Mouse (Mus musculus) layer of hippocampus, adult 9-11 months (tissue): ENCODE measurements around the gene Gm19668.
"Not testable (repeated sequence)": the region's sequence is repeated elsewhere in the genome, so short reads cannot be mapped to it uniquely, and the experiment has no call there.

Experiments used
- DNase-seq: peaks from one replicate; pipeline ENCODE4 v3.0.0; 2022

Gm19668 gene

GRCm38 (mm10) chr10:77798921-77799508 lies at the start of gene Gm19668:
Gene Gm19668 (minus strand): TSS chr10:77799133.
- no peak for DNase-seq

GRCm38 (mm10) chr10:77847538-77847937 lies 48.6 kb upstream of the Gm19668 start:
- no peak for DNase-seq

DNA sequence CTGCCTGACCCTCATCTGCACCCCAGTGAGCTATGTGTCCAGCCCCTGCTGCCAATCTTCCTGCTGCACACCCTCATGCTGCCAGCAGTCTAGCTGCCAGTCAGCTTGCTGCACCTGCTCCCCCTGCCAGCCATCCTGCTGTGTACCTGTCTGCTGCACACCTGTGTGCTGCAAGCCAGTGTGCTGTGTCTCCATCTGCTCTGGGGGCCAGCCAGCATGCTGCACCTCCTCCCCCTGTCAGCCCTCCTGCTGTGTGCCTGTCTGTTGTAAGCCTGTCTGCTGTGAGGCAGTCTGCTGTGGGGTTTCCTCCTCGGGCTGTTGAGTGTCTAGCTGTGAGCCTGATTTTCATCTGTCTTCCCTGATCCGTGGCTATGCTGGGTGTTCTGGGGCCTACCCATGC lies 48.0 kb upstream of the Gm19668 start:
- no peak for DNase-seq

DNA sequence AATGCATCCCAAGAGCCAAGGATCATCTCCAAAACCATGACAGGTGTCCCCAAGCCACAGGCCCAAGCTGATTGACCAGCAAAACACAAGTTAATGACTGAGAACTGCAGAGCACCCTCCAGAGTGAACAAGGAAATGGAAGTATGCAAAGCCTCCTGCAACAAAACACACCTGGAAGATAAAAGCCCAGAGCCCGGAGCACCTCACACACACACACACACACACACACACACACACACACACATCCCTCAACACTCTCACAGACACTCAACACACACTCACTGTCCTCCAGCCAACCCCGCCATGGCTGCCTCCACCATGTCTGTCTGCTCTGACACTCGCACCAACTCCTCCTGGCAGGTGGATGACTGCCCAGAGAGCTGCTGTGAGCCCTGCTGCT lies 47.6 kb upstream of the Gm19668 start, which contains the start of gene Gm36176:
Gm36176 (plus strand) TSS at position 301 of the 400 bp plus-strand sequence.
- DNase-seq: no peak

GRCm38 (mm10) chr10:77839006-77839405 lies 40.1 kb upstream of the Gm19668 start:
- DNase-seq: no peak

DNA sequence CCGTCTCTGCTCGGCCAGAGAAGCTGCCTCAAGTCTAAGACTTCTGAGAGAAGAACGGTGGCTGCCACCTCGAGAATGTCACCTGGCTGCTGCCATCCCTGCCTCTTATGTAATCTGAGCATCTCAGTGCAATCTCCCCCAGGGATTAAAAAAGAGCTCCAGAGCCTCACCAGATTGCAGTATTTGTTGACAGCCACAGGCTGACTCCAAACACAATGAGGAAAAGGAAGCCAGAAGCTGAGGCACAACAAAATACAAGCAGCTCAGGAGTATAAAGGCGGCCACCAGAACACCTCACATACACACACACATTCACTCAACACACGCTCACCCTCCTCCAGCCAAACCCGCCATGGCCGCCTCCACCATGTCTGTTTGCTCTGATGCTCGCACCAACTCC lies 36.7 kb upstream of the Gm19668 start, which contains the start of gene Krtap10-10:
Krtap10-10 (plus strand) TSS at position 301 of the 400 bp plus-strand sequence.
- no peak for DNase-seq

- no peak for DNase-seq
Observed at GRCm38 (mm10) chr10:77826951-77827350, 28.0 kb upstream of the Gm19668 start, which contains the start of gene Krtap10-4. Gene Krtap10-4 (minus strand): TSS chr10:77827095.

DNA sequence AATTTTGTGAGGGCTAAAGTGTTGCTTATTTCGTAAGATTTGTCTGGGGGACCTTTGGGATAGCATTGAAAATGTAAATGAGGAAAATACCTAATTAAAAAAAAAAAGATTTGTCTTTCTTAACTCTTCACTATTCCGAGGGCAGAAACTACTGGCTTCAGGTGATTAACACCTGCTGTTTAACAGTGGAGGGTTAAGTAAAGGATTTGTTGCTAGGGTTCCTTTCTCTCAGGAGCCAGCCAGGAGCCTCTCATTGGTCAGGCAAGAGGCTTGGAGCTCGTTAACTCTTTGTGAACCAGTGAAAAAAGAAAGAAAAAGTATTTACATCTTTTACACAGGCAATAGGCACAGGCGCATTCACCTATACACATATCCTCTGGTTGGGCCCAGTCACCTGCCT lies 20.3 kb upstream of the Gm19668 start:
- no peak for DNase-seq

GRCm38 (mm10) chr10:77818523-77818922 lies 19.6 kb upstream of the Gm19668 start:
- no peak for DNase-seq

DNA sequence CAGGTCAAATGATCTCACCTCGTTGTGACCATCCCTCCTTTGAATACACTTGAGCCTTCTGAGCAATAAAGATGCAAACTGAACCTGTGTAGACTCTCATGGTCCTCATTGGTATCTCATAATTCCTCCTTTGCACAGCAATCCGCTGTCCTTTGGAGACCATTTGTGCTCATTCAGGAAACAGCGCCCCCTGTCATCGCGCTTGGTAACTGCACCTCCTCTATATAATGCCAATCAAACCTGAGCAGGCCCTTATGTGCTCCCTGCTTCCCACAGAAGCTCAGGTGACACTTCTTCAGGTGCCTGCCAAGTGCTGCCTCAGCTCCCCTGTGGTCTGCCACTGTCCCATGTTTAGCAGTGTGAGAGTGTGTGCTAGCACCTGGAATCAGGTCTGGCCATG lies 16.6 kb upstream of the Gm19668 start:
- no peak for DNase-seq

DNA sequence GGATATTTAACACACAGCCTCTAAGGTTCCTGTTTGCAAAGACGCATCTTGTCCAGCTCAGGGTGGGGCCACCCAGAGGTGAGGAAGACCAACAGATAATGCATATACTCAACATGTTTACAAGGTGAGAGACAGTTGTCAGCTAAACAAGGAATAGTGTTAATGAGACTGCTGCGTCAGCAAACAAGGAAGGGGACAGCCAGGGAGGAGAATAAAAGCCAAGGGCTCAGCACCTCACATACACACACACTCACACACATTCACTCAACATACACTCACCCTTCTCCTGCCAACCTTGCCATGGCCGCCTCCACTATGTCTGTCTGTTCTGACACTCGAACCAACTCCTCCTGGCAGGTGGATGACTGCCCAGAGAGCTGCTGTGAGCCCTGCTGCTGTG lies 15.4 kb upstream of the Gm19668 start, which contains the start of gene Gm2696:
Gm2696 (plus strand) TSS at position 301 of the 400 bp plus-strand sequence.
- DNase-seq: no peak

- no peak for DNase-seq
Observed at GRCm38 (mm10) chr10:77811743-77812142, 12.8 kb upstream of the Gm19668 start, which contains the start of gene Gm9507. Gene Gm9507 (minus strand): TSS chr10:77811843.

GRCm38 (mm10) chr10:77804095-77804494 lies 5.2 kb upstream of the Gm19668 start:
- DNase-seq: no peak

DNA sequence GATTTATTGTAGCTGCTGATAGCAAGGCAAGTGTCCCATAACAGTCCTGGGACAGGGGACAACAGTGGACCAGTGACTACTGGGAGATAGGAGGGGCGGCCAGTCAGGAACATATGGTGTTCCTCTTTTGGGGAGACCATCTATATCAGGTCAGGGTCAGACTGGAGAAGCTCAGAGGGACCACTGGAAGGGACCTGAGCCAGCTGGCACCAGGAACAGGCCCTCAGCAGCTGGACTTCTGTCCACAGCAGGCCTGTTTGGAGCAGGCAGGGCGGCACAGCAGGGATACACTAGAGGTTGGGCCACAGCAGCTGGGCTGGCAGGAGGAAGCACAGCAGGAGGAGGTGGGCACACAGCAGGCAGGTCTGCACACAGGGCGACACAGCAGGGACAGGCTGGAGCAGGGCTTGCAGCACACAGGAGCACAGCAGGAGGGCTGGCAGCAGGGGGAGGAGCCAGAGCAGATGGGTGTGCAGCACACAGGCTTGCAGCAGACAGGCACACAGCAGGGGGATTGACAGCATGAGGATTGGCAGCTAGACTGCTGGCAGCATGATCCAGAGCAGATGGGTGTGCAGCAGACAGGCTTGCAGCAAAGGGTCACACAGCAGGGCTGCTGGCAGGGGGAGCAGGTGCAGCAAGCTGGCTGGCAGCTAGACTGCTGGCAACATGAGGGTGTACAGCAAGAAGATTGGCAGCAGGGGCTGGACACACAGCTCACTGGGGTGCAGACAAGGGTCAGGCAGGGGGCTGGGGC lies 591 bp downstream of the Gm19668 start:
- DNase-seq: not testable (repeated sequence)

DNA sequence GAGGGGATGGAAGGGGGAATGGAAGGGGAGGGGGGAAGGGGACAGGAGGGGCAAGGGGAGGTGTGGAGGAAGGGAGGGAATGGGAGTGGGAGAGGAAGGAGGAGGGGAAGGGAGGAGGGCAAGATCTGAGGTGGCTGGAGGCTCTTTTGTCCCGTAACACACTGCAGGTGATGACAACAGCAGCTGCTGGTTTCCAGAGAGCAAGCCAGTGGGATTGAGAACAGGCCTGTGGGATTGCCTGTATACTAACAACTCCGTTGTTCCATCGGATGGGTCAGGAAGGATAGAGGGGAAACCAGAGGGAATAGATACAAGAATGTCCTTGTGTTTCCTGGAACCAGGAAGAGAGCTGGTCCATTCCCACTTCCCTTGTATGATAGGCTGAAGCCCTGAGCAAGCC lies 1.3 kb downstream of the Gm19668 start:
- no peak for DNase-seq

- DNase-seq: no peak
Observed at GRCm38 (mm10) chr10:77794976-77795375, 4.0 kb downstream of the Gm19668 start, which contains the start of gene Gm9639. Gene Gm9639 (minus strand): TSS chr10:77795076.

DNA sequence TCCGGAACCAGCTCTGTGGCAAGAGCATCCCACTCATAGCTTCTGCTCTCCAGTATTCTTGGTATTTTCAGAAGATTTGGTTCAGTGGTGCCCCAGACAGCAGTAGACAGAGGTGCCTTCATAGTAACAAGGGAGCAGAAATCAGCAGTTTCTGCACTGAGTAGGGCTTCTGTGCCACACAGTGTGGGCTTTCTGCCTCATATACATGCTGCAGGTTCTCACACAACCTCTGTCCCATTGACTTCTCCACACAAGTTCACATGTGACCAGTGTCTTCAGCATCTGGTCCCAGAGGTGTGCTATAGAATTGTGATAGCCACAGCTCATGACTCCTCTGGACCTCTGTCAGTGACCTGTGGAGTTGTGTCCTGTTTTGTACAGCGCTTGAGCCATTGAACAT lies 10.3 kb downstream of the Gm19668 start:
- no peak for DNase-seq

DNA sequence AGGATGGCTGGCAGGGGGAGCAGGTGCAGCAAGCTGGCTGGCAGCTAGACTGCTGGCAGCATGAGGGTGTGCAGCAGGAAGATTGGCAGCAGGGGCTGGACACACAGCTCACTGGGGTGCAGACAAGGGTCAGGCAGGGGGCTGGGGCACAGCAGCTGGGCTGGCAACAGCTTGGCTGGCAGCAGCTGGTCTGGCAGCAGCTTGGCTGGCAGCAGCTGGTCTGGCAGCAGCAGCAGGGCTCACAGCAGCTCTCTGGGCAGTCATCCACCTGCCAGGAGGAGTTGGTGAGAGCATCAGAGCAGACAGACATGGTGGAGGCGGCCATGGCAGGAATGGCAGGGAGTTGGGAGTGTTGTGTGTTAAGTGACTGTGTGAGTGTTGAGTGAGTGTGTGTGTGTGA lies 11.1 kb downstream of the Gm19668 start, which contains the start of gene Gm7137:
Gm7137 (minus strand) TSS at position 325 of the 400 bp plus-strand sequence.
- DNase-seq: not testable (repeated sequence)

- DNase-seq: not testable (repeated sequence)
Observed at GRCm38 (mm10) chr10:77783396-77783795, 15.5 kb downstream of the Gm19668 start.

DNA sequence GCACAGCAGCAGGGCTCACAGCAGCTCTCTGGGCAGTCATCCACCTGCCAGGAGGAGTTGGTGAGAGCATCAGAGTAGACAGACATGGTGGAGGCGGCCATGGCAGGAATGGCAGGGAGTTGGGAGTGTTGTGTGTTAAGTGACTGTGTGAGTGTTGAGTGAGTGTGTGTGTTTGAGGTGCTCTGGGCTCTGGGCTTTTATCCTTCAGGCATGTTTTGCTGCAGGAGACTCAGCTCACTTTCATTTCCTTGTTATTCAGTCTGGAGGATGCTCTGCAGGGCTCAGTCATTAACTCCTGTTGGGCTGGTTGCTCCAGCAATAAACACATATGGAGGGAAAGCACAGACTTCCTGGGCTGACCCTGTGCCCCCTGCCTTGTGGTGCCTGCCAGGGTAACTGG lies 16.5 kb downstream of the Gm19668 start, which contains the start of gene Gm3250:
Gm3250 (minus strand) TSS at position 101 of the 400 bp plus-strand sequence.
- not testable (repeated sequence) for DNase-seq

DNA sequence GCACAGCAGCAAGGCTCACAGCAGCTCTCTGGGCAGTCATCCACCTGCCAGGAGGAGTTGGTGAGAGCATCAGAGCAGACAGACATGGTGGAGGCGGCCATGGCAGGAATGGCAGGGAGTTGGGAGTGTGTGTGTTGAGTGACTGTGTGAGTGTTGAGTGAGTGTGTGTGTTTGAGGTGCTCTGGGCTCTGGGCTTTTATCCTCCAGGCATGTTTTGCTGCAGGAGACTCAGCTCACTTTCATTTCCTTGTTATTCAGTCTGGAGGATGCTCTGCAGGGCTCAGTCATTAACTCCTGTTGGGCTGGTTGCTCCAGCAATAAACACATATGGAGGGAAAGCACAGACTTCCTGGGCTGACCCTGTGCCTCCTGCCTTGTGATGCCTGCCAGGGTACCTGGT lies 22.1 kb downstream of the Gm19668 start, which contains the start of gene Gm7138:
Gm7138 (minus strand) TSS at position 101 of the 400 bp plus-strand sequence.
- DNase-seq: not testable (repeated sequence)

GRCm38 (mm10) chr10:77772142-77772541 lies 26.8 kb downstream of the Gm19668 start:
- DNase-seq: not testable (repeated sequence)

GRCm38 (mm10) chr10:77771225-77771624 lies 27.7 kb downstream of the Gm19668 start, which contains the start of gene Gm3238:
Gene Gm3238 (minus strand): TSS chr10:77771325.
- DNase-seq: not testable (repeated sequence)
